Mouse (Mus musculus) embryonic stem cell, embryonic (primary cell): ENCODE data around the gene Rbbp8nl.

Source experiments
- CTCF ChIA-PET, 4 experiments: fragments of 300-600 bp in 2 of 4; fragments of 350-600 bp in 2 of 4; sonication (Branson Sonifier 250); formaldehyde crosslinking; loops; one replicate each; lab custom pipeline; 2022; ENCODE audit warnings: inconsistent platforms in 2 of 4; lab: Charles Lee
- POLR2A ChIA-PET, 4 experiments: fragments of 300-600 bp in 2 of 4; fragments of 350-600 bp in 2 of 4; sonication (Branson Sonifier 250); formaldehyde crosslinking; loops; one replicate each; lab custom pipeline; 2022; ENCODE audit warnings: antibody characterized with exemption in 4 of 4, inconsistent platforms in 1 of 4; lab: Charles Lee

The Rbbp8nl gene

GRCm38 (mm10) chr2:180256296-180257000 is 33.2 kb downstream of the Rbbp8nl start:
- CTCF ChIA-PET, result interaction anchor here in 3 of 4 experiments (0.5 to 2.4 kb wide), 14 partner anchors 9 to 216 kb away, joined by 3 to 11 read pairs (median 4); partner anchors contain the start of gene Adrm1 (in 1 of the 3)

GRCm38 (mm10) chr2:180255701-180256100 is 34.0 kb downstream of the Rbbp8nl start:
- CTCF ChIA-PET, result interaction anchor here in 3 of 4 experiments (0.7 to 2.4 kb wide), 9 partner anchors 34 to 205 kb away, joined by 3 to 11 read pairs (median 4); no protein-coding TSS in a partner anchor
- POLR2A ChIA-PET, result interaction anchor here (0.6 to 13.2 kb wide), 59 partner anchors 8 to 498 kb away, joined by 3 to 506 read pairs (median 10); partner anchors contain the start of genes Lama5 (in 4 of the 4), Cables2 (in 3 of the 4), Adrm1 (in 2 of the 4) and Lsm14b (in 2 of the 4)

More at GRCm38 (mm10) chr2:180256296-180257000, 33.2 kb downstream of the Rbbp8nl start:
- POLR2A ChIA-PET, result interaction anchor here (0.6 to 13.2 kb wide), 165 partner anchors 9 to 931 kb away, joined by 3 to 506 read pairs (median 5); partner anchors contain the start of genes Lama5 (in 4 of the 4), Adrm1 (in 3 of the 4), Cables2 (in 3 of the 4) and Hrh3 (in 3 of the 4)

GRCm38 (mm10) chr2:180254436-180255209 is 35.1 kb downstream of the Rbbp8nl start:
- POLR2A ChIA-PET, result interaction anchor here (0.7 to 13.2 kb wide), 22 partner anchors 8 to 471 kb away, joined by 3 to 506 read pairs (median 32); partner anchors contain the start of genes Lama5 (in 3 of the 4), Cables2 (in 2 of the 4), Osbpl2 (in 1 of the 4) and Psma7 (in 1 of the 4)
- CTCF ChIA-PET, result interaction anchor here in 2 of 4 experiments (1.0 to 2.4 kb wide), 3 partner anchors 33 to 204 kb away, joined by 4 to 6 read pairs (median 6); no protein-coding TSS in a partner anchor

- ChIA-PET POLR2A (interaction anchor here (0.6 to 9.1 kb wide), 56 partner anchors 9 to 669 kb away, joined by 3 to 121 read pairs (median 4); partner anchors contain the start of genes Cables2 (in 2 of the 4), Lama5 (in 2 of the 4), Adrm1 (in 1 of the 4) and Dido1 (in 1 of the 4)), CTCF (interaction anchor here (0.6 to 5.8 kb wide), 54 partner anchors 14 to 367 kb away, joined by 3 to 76 read pairs (median 5); partner anchors contain the start of genes Adrm1 (in 1 of the 4), Hrh3 (in 1 of the 4), Lama5 (in 1 of the 4) and Mtg2 (in 1 of the 4))
Observed at GRCm38 (mm10) chr2:180251838-180252237, 37.8 kb downstream of the Rbbp8nl start.

GRCm38 (mm10) chr2:180250930-180251611 is 38.6 kb downstream of the Rbbp8nl start:
- ChIA-PET CTCF (interaction anchor here (0.5 to 5.8 kb wide), 81 partner anchors 10 to 366 kb away, joined by 3 to 76 read pairs (median 4); partner anchors contain the start of genes Adrm1 (in 1 of the 4), Hrh3 (in 1 of the 4), Lama5 (in 1 of the 4) and Osbpl2 (in 1 of the 4)), POLR2A (interaction anchor here (0.6 to 9.1 kb wide), 56 partner anchors 9 to 670 kb away, joined by 3 to 121 read pairs (median 4); partner anchors contain the start of genes Adrm1 (in 2 of the 4), Lama5 (in 2 of the 4), Cables2 (in 1 of the 4) and Dido1 (in 1 of the 4))

GRCm38 (mm10) chr2:180248947-180249660 is 40.6 kb downstream of the Rbbp8nl start:
- POLR2A ChIA-PET, result interaction anchor here (0.6 to 9.1 kb wide), 20 partner anchors 9 to 207 kb away, joined by 3 to 121 read pairs (median 4); partner anchors contain the start of genes Lama5 (in 2 of the 4), Psma7 (in 1 of the 4), Rps21 (in 1 of the 4) and Ss18l1 (in 1 of the 4)
- CTCF ChIA-PET, result interaction anchor here in 3 of 4 experiments (0.5 to 5.8 kb wide), 9 partner anchors 12 to 66 kb away, joined by 3 to 76 read pairs (median 5); no protein-coding TSS in a partner anchor

GRCm38 (mm10) chr2:180247916-180248315 is 41.8 kb downstream of the Rbbp8nl start:
- ChIA-PET CTCF (interaction anchor here in 2 of 4 experiments (1.0 to 5.8 kb wide), 3 partner anchors 20 to 39 kb away, joined by 3 to 76 read pairs (median 3); no protein-coding TSS in a partner anchor), POLR2A (interaction anchor here in 3 of 4 experiments (1.5 to 9.1 kb wide), 10 partner anchors 9 to 57 kb away, joined by 3 to 121 read pairs (median 43); partner anchors contain the start of genes Lama5 (in 2 of the 3) and Rps21 (in 2 of the 3))

GRCm38 (mm10) chr2:180243108-180243507 is 46.6 kb downstream of the Rbbp8nl start:
- ChIA-PET POLR2A (interaction anchor here in 3 of 4 experiments (0.6 to 2.3 kb wide), 13 partner anchors 8 to 229 kb away, joined by 3 to 9 read pairs (median 3); partner anchors contain the start of gene Rps21 (in 1 of the 3)), CTCF (interaction anchor here in 3 of 4 experiments (0.6 to 1.4 kb wide), 7 partner anchors 21 to 827 kb away, joined by 3 to 12 read pairs (median 4); no protein-coding TSS in a partner anchor)

- ChIA-PET CTCF (interaction anchor here in 1 of 4 experiments (0.9 to 3.9 kb wide), 2 partner anchors 13 to 31 kb away, joined by 3 to 21 read pairs; no protein-coding TSS in a partner anchor), POLR2A (interaction anchor here (0.6 to 24.4 kb wide), 20 partner anchors 8 to 493 kb away, joined by 3 to 743 read pairs (median 11); partner anchors contain the start of genes Rps21 (in 3 of the 4), Lama5 (in 2 of the 4) and Adrm1 (in 1 of the 4))
Observed at GRCm38 (mm10) chr2:180238591-180238990, 51.1 kb downstream of the Rbbp8nl start.

- ChIA-PET POLR2A (interaction anchor here (0.5 to 24.4 kb wide), 32 partner anchors 9 to 752 kb away, joined by 3 to 743 read pairs (median 10); partner anchors contain the start of genes Rps21 (in 4 of the 4), Lama5 (in 3 of the 4), Adrm1 (in 1 of the 4) and Lsm14b (in 1 of the 4)), CTCF (interaction anchor here (0.6 to 3.9 kb wide), 9 partner anchors 9 to 351 kb away, joined by 3 to 23 read pairs (median 4); partner anchors contain the start of genes Lama5 (in 1 of the 4) and Ogfr (in 1 of the 4))
Observed at GRCm38 (mm10) chr2:180237601-180238345, 51.9 kb downstream of the Rbbp8nl start.

- CTCF ChIA-PET, result interaction anchor here (0.6 to 3.9 kb wide), 14 partner anchors 9 to 39 kb away, joined by 3 to 23 read pairs (median 5); partner anchors contain the start of genes Lama5 (in 1 of the 4) and Rps21 (in 1 of the 4)
- POLR2A ChIA-PET, result interaction anchor here (0.5 to 24.4 kb wide), 40 partner anchors 9 to 1616 kb away, joined by 3 to 743 read pairs (median 6); partner anchors contain the start of genes Lama5 (in 3 of the 4), Rps21 (in 3 of the 4), Lsm14b (in 1 of the 4) and Mtg2 (in 1 of the 4)
Observed at GRCm38 (mm10) chr2:180236930-180237329, 52.7 kb downstream of the Rbbp8nl start.

GRCm38 (mm10) chr2:180236500-180236899 is 53.2 kb downstream of the Rbbp8nl start:
- ChIA-PET CTCF (interaction anchor here in 3 of 4 experiments (0.6 to 3.9 kb wide), 13 partner anchors 8 to 262 kb away, joined by 3 to 23 read pairs (median 5); partner anchors contain the start of genes Lama5 (in 1 of the 3) and Rps21 (in 1 of the 3)), POLR2A (interaction anchor here (0.6 to 24.4 kb wide), 37 partner anchors 10 to 1616 kb away, joined by 3 to 743 read pairs (median 7); partner anchors contain the start of genes Lama5 (in 3 of the 4), Rps21 (in 3 of the 4), Lsm14b (in 1 of the 4) and Mtg2 (in 1 of the 4))

- POLR2A ChIA-PET, result interaction anchor here in 3 of 4 experiments (0.6 to 24.4 kb wide), 40 partner anchors 8 to 473 kb away, joined by 3 to 743 read pairs (median 7); partner anchors contain the start of genes Lama5 (in 3 of the 3), Rps21 (in 3 of the 3), Cables2 (in 2 of the 3) and Lsm14b (in 1 of the 3)
- CTCF ChIA-PET, result interaction anchor here (0.7 to 3.9 kb wide), 17 partner anchors 8 to 184 kb away, joined by 3 to 23 read pairs (median 6); partner anchors contain the start of genes Lama5 (in 1 of the 4) and Rps21 (in 1 of the 4)
Observed at GRCm38 (mm10) chr2:180235788-180236187, 53.9 kb downstream of the Rbbp8nl start.
